Mouse (Mus musculus) thymus, adult 2 months (tissue): ENCODE measurements around the gene Dlg3. TPM values are rescaled to one million over a fixed set of nuclear protein-coding genes. Genes with fewer than 3 reads are reported as not detected.

Experiments used
- DNase-seq: peaks from one replicate; pipeline ENCODE4 v3.0.0; 2021
- H3K27ac ChIP-seq: fragments of 200-500 bp; 2 replicates; pipeline ENCODE4 v1.5.1; 2012; ENCODE audit warnings: low read length, control low read depth; ENCODE audit not compliant: control insufficient read depth, insufficient read depth
- H3K27me3 ChIP-seq: fragments of 200-500 bp; 2 replicates; pipeline ENCODE4 v1.6.1; 2012; ENCODE audit warnings: mild to moderate bottlenecking, low read length, moderate library complexity, mixed read lengths; ENCODE audit not compliant: control insufficient read depth, insufficient read depth
- H3K36me3 ChIP-seq: fragments of 200-500 bp; 2 replicates; pipeline ENCODE4 v1.6.1; 2012; ENCODE audit warnings: mild to moderate bottlenecking, low read length, moderate library complexity; ENCODE audit not compliant: control insufficient read depth, insufficient read depth
- H3K4me1 ChIP-seq: fragments of 200-500 bp; replicated peaks from 2 replicates; pipeline ENCODE4 v1.6.1; 2012; ENCODE audit warnings: low read length; ENCODE audit not compliant: control insufficient read depth, insufficient read depth
- H3K4me3 ChIP-seq: fragments of 200-500 bp; 2 replicates; pipeline ENCODE4 v1.5.1; 2012; ENCODE audit warnings: mild to moderate bottlenecking, low read length, control low read depth, moderate library complexity; ENCODE audit not compliant: control insufficient read depth, insufficient read depth
- CTCF ChIP-seq: fragments of 200-500 bp; IDR thresholded peaks from 2 replicates; pipeline ENCODE4 v1.5.1; 2012; ENCODE audit warnings: mild to moderate bottlenecking, control low read depth, low read length, moderate library complexity, borderline replicate concordance; ENCODE audit not compliant: control insufficient read depth, poor library complexity, insufficient read depth; ENCODE audit errors: extremely low read depth
- POLR2A ChIP-seq: fragments of 200-500 bp; IDR thresholded peaks from 2 replicates; pipeline ENCODE4 v1.6.1; 2012; ENCODE audit warnings: mild to moderate bottlenecking, low read length, control low read depth, moderate library complexity; ENCODE audit not compliant: control insufficient read depth, poor library complexity, insufficient read depth; ENCODE audit errors: extremely low read depth
- WGBS: fragments of 180-500 bp; shearing (Covaris S2); methylation state at CpG from one replicate; pipeline ENCODE4 v1.1.7; 2018; 5-methylcytosine and 5-hydroxymethylcytosine counted together
- polyA plus RNA-seq: library from polyadenylated mRNA; depleted of rRNA; stranded (reverse); fragments of >200 nt; gene quantifications from 2 replicates; pipeline ENCODE4 v1.2.3, GENCODE M21; 2012

Dlg3 gene
- polyA plus RNA-seq, 1 experiment, result 10.2 TPM

DNA sequence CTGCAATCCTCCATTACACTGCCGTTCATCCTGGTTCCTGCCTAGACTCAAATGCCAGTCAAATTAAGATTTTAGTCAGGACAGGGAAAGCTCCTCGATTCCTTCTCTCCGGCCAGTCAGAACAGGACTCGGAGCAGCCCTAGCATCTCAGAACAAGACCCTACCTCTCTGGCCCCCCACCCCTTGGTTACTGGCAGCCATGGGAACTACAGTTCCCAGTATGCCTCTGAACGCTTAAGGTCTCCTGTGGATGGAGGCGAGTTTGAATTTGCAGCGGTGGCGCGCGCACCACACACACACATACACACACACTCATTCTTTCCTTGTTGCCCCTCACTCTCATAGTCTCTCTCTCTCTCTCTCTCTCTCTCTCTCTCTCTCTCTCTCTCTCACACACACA, 28.1 kb upstream of the Dlg3 start:
- TF ChIP-seq POLR2A, result no peak
- no peak for TF ChIP-seq CTCF
- H3K27me3 ChIP-seq, result no peaks in the 10 kb centered on the region
- H3K4me1 ChIP-seq, result no peaks in the 10 kb centered on the region
- no peak for DNase-seq
- no peak overlapping the region for H3K27ac ChIP-seq
- H3K4me3 ChIP-seq, result no peak overlapping the region
- no peaks in the 10 kb centered on the region for H3K36me3 ChIP-seq
- WGBS, result 11% methylated on average over 10 of the region's 10 CpGs

- WGBS, result 17% methylated on average over 6 of the region's 6 CpGs
- Histone ChIP-seq H3K4me3 (no peak overlapping the region), H3K27ac (no peak overlapping the region), H3K36me3 (no peaks in the 10 kb centered on the region), H3K4me1 (no peaks in the 10 kb centered on the region), H3K27me3 (no peaks in the 10 kb centered on the region)
- TF ChIP-seq POLR2A (no peak), CTCF (no peak)
- DNase-seq, result no peak
Observed at GRCm38 (mm10) chrX:100740785-100741184, 26.7 kb upstream of the Dlg3 start.

DNA sequence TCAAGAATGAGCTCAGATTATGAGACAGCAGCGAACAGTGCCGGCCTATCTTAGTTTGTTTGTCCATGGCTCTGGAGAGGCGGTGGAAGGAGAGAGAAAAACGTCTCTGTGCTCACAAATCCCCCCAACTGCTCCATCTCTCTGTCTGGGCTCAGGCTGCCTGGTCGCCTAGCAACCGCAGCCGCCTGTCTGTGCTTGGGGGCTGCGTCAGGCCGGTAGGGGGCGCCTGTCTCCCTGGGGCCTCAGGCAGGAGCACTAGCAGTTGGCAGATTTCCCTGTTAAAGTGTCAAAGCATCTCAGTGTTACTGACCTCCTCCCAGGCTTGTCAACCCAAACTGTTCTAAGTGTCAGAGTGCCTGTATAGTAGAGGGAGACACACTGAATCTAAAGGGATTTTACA, 25.6 kb upstream of the Dlg3 start:
- no peaks in the 10 kb centered on the region for H3K4me1 ChIP-seq
- H3K4me3 ChIP-seq, result no peak overlapping the region
- H3K36me3 ChIP-seq, result no peaks in the 10 kb centered on the region
- H3K27me3 ChIP-seq, result no peaks in the 10 kb centered on the region
- 43% methylated on average over 10 of the region's 10 CpGs for WGBS
- peak; percentile 56 for DNase-seq
- TF ChIP-seq CTCF (peak; percentile 70; the same call in 1 of the 2 replicates), POLR2A (no peak)
- no peak overlapping the region for H3K27ac ChIP-seq

DNA sequence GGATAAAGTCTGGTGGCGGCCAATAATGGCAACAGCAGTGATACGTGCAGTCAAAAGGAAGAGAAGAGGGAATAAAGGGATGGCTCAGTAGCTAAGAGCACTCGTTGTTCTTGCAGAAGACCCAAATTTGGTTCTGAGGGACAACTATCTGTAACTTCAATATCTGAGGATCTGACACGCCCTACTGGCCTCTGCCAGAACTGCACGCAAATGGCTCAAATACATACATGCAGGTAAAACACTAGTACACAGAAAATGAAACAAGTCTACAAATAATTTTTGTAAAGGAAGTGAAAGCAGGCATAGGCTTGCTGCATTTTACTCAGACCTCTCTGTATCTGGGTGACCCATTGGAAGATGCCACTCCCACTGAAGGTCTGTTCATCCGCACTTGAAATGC, 1.7 kb upstream of the Dlg3 start:
- Histone ChIP-seq H3K36me3 (no peaks in the 10 kb centered on the region), H3K4me3 (no peak overlapping the region), H3K27ac (no peak overlapping the region), H3K4me1 (peaks cover 8% of the 10 kb centered on the region), H3K27me3 (peaks cover 8% of the 10 kb centered on the region; the same call in 1 of the 2 replicates)
- WGBS, result 87% methylated on average over 6 of the region's 6 CpGs
- no peak for DNase-seq
- TF ChIP-seq POLR2A, result no peak
- no peak for TF ChIP-seq CTCF

- no peak overlapping the region for H3K27ac ChIP-seq
- H3K27me3 ChIP-seq, result peaks cover 8% of the 10 kb centered on the region; the same call in 1 of the 2 replicates
- no peak for DNase-seq
- 20% methylated on average over 20 of the region's 36 CpGs for WGBS
- no peaks in the 10 kb centered on the region for H3K36me3 ChIP-seq
- peaks cover 8% of the 10 kb centered on the region for H3K4me1 ChIP-seq
- peak overlapping the region; percentile 14 for H3K4me3 ChIP-seq
- TF ChIP-seq CTCF, result no peak
- TF ChIP-seq POLR2A, result no peak
Observed at GRCm38 (mm10) chrX:100767885-100768626, 534 bp downstream of the Dlg3 start.

DNA sequence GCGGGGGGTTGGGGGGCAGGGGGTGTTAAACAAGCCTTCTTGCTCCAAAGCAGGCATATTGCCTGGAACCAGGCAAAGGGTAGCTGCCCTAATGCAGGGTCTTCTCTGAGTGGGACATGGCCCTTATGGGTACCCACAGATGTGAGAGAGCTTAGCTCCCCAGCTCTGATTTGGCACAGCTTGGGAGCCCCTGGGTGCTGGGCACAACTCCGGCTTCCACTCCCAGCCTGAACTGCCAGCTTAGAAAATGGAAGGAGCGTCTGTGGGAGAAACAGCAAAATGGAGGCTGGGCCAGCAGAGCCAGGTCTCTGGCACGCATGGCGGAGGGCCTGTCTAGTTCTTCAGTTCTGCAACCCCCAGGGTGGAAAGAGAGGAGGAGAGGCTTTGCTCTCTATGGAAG, 1.8 kb downstream of the Dlg3 start:
- 100% methylated on average over 5 of the region's 5 CpGs for WGBS
- Histone ChIP-seq H3K4me3 (no peak overlapping the region), H3K27ac (no peak overlapping the region), H3K36me3 (no peaks in the 10 kb centered on the region), H3K27me3 (peaks cover 8% of the 10 kb centered on the region; the same call in 1 of the 2 replicates), H3K4me1 (peaks cover 8% of the 10 kb centered on the region)
- DNase-seq, result no peak
- no peak for TF ChIP-seq CTCF
- TF ChIP-seq POLR2A, result no peak

DNA sequence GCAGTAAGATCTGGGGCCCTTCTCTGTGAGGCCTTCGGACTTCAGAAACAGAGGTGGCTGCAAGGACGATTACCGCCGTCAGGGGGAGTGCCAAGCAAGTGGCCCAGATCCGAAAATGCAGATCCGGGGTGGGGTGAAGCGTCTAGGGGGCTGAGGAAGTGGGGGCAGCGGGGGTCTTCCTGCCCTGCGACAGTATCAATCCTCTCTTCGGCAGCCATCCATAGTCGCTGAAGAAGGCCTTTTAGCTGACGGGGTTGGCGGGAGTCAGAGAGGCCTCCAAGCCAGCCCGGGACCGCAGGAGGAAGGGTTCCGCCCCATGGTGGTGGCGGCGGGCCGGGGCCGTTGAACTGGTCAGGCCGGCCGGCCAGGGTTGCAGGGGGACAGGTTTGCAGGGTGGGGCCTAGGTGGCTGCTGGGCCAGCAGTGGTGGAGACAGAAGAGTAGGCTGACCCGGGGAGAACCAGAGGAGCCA, 6.9 kb downstream of the Dlg3 start:
- Histone ChIP-seq H3K27ac (no peak overlapping the region), H3K27me3 (no peaks in the 10 kb centered on the region), H3K36me3 (no peaks in the 10 kb centered on the region), H3K4me3 (peak overlapping the region; percentile 91), H3K4me1 (peaks cover 7% of the 10 kb centered on the region)
- WGBS, result 2% methylated on average over 23 of the region's 23 CpGs
- peak; percentile 72 for DNase-seq
- TF ChIP-seq CTCF, result peak; percentile 59; the same call in 1 of the 2 replicates
- no peak for TF ChIP-seq POLR2A
